Mouse (Mus musculus) cerebellum, adult 8-10 months (tissue): Measurements from ENCODE around the gene Ptbp3.

ENCODE experiments used
- DNase-seq: peaks from one replicate; pipeline ENCODE4 v3.0.0; 2022

The Ptbp3 gene

DNA sequence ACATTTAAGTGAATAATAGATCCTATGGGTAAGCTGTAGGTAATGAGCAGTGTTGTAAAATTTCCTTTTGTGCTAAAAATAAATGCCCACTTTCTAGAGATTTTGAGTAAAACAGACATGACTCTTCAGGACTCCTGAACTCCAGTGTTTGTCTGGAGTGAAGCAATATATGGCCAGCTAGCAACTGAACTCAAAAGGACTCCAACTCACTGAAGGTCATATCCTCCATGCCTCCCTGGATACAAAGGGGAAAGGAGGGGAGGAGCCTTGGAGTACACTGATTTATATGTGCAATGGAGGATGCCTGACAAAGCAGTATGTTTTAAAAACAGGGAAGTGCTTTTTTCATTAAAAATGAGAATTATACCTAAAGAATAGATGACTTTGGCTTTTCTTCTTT lies 77.9 kb downstream of the Ptbp3 start:
- no peak for DNase-seq

GRCm38 (mm10) chr4:59465449-59465848 lies 83.7 kb downstream of the Ptbp3 start:
- no peak for DNase-seq

- no peak for DNase-seq
Measured at GRCm38 (mm10) chr4:59464661-59465060, 84.5 kb downstream of the Ptbp3 start.

- DNase-seq = no peak
Measured at GRCm38 (mm10) chr4:59462494-59462893, 86.7 kb downstream of the Ptbp3 start.

- no peak for DNase-seq
Measured at GRCm38 (mm10) chr4:59461116-59461727, 87.9 kb downstream of the Ptbp3 start.

GRCm38 (mm10) chr4:59459216-59459955 lies 89.8 kb downstream of the Ptbp3 start:
- no peak for DNase-seq

- DNase-seq = no peak
Measured at GRCm38 (mm10) chr4:59457941-59458340, 91.2 kb downstream of the Ptbp3 start.

- no peak for DNase-seq
Measured at GRCm38 (mm10) chr4:59457091-59457490, 92.1 kb downstream of the Ptbp3 start.

- DNase-seq = no peak
Measured at GRCm38 (mm10) chr4:59455465-59455864, 93.7 kb downstream of the Ptbp3 start.

- DNase-seq = no peak
Measured at GRCm38 (mm10) chr4:59454046-59454445, 95.1 kb downstream of the Ptbp3 start.

DNA sequence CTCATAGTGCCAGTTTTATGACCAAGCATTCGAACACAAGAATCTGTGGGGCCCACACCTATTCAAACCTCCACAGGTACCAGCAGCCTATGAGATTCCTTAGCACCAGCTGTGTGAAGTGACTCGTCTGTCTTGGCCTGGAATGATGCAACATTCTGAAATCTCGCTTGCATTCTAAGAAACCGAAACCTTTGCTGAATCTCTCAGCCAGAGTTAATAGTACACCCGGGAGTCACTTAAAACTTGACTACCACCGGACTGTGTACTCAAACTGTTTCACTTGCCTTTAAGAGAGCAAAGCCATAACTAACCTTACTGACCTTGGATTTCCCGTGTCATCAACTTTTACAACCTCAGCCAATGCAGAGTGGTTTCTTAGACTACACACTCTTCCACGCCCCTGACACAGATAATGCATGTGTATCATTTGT lies 96.6 kb downstream of the Ptbp3 start:
- DNase-seq = no peak

DNA sequence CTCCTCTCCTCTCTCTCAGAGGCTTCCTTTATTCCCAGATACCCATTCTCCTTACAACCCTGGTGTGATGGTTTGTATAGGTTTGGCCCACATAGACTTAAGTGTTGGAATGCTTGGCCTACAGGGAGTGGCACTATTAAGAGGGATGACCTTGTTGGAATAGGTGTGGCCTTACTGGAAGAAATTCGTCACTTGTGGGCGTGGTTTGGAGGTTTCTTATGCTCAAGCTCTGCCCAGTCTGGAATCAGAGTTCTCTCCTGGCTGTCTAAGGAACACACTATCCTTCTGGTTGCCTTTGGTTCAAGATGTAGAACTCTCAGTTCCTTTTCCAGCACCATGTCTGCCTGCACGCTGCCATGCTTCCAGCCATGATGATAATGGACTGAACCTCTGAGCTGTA lies 98.3 kb downstream of the Ptbp3 start:
- no peak for DNase-seq

GRCm38 (mm10) chr4:59450234-59450854 lies 98.8 kb downstream of the Ptbp3 start:
- no peak for DNase-seq

- DNase-seq = no peak
Measured at GRCm38 (mm10) chr4:59447296-59447695, 101.9 kb downstream of the Ptbp3 start.

DNA sequence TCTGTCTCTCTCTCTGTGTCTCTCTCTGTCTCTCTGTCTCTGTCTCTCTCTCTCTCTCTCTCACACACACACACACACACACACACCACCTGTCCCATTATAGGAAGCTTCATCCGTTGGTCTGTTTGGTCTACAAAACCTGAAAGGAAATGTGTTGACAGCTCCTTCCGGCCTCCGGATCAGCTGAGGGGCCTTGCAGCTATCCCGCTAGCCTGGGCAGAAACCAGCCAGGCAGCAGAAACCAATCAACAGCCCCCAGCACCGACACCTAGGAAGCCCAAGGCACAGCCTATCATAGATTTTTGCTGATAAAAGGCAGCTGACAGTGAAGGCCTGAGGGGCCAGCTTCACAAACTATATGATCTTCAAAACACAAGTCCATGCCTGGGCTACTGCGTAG lies 103.6 kb downstream of the Ptbp3 start:
- no peak for DNase-seq

DNA sequence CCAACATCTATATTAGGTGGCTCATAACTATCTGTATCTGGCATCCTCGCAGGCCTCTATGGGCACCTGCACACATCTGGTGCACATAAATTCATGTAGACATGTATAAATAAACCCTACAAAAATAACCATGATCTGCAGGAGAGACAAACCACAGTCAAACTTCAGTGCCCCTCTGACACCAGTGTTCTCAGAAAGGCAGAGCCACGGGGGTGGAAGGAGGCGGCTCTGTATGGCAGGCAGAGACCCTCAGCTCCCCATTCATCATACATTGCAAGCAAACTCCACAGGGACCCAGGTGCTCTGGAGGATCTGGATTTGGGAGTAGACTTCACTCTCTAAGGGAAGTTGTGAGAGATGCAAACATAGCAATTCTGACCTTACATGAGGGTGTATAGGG lies 104.2 kb downstream of the Ptbp3 start:
- DNase-seq = no peak

DNA sequence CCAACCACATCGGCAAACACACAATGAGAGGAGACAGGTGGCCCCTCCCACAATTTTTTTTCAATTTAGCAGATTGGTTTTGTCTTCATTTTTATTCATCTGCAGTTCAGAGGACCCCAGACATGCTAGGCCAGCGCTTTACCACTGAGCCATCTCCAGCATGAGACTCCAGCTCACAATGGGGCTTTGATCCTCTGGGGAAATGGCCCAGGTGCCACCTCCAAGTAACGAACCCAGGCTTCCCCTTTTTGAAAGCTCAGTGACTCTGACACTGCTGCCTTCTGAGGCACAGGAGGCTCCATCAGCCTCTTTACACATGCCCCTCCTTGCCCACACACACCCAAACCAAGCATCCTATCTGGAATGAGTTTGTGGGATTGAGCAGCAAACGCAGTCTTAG lies 105.1 kb downstream of the Ptbp3 start:
- DNase-seq = no peak

DNA sequence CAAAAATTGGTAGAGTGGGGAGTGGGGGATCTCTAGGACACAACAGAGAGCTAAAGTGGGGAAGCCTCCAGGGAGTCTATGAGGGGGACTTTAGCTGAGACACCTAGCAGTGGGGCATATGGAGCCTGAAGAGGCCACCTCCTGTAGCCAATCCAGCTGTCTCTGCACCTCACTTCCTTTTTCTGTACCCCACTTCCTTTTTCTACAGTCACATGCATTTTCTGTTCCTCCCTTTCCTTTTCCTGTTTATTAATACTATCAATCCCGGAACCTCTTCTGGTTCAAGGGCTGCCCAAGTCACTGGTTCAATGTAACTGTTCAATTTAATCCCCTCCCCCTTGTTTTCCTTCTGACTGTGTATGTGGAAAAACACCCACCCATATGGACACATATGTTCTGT lies 107.9 kb downstream of the Ptbp3 start:
- no peak for DNase-seq

DNA sequence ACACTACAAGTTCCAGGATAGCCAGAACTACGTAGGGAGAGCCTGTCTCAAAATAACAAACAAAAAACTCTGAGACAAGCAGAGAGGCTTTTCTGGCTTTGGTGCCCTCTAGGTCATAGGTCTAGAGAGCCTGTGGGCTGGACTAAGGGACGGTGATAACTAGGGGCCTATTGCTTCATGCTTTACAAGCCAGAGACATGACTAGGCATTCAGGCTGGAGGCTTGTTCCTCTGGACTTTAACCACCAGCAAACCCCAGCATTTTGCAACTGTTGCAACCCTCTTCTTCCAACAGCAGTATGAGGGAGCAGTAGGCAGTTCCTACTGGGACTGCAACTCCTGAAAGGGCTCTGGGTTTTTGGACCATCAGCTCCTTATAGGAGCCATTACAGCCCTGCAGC lies 109.2 kb downstream of the Ptbp3 start:
- no peak for DNase-seq

DNA sequence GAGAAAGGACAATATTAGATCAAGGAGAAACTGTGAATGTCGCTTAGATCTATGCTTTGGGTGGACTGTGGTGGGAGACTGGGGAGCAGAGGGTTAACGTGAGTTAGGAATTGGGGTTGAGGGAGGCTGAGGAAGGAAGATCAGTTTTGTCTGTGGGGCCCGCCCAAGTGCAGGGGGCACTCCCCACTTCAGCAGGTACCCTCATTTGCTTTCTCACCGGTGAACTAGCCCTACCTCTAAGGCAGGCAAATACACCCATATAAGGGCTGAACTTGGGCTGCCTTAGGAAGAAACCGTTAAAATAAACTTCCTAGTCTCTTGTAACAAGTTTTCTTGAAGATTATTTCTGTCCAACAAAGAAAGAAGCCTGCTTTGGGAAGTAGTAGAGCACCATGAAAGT lies 110.1 kb downstream of the Ptbp3 start:
- no peak for DNase-seq

DNA sequence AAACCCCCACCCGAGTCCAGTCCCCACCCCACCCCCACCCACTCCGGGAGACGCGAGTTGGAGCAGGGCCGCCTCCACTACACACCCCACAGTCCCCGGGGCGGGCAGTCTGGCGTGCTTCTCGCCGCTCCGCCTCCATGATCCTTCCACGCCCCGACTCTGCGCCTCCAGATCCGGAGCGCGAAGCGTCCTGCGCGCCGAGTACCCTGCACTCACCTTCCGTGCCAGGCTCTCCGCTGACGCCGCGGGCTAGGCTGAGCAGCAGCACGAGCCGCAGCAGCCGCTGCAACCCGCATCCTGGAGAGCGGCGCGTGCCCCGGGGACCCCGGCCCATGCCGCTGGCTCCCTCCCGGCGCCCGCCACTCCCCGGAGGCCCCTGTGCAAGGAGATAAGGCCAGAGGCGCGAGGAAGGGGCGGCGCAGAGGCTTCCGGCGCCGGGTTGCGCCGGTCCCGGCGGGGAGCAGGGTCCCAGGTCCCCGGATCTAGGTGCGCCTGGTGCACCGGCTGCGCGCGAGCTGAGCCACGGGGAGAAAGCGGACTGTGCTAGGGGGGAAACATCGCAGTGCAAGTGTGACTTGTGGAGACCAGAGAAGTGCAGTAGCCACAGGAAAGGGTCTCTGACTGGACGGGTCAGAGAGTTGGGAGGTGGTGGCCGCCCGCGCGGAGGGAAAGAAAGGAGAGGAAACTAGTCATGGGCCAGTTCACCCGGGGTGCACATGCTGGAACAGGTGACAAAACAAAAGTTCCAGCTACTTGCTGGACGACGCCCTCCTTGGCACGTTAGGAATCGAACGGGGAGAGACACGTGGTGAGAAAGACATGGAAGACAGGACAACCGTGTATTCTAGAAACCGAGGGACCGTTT lies 110.9 kb downstream of the Ptbp3 start, which contains the start of gene Susd1:
Gene Susd1, minus strand, starts transcription at position 644 of the 865 bp plus-strand sequence.
- DNase-seq = no peak

- DNase-seq = no peak
Measured at GRCm38 (mm10) chr4:59435951-59436350, 113.2 kb downstream of the Ptbp3 start.

GRCm38 (mm10) chr4:59434039-59434438 lies 115.1 kb downstream of the Ptbp3 start:
- no peak for DNase-seq
